Mouse (Mus musculus) brain, adult 2 months (tissue): ENCODE measurements around the gene Mrpl20.
"Not testable (repeated sequence)": the region's sequence is repeated elsewhere in the genome, so short reads cannot be mapped to it uniquely, and the experiment has no call there.

Experiments
- DNase-seq: peaks from one replicate; pipeline ENCODE4 v3.0.0; 2011; ENCODE audit warnings: low read depth, low spot score

Gene Mrpl20

DNA sequence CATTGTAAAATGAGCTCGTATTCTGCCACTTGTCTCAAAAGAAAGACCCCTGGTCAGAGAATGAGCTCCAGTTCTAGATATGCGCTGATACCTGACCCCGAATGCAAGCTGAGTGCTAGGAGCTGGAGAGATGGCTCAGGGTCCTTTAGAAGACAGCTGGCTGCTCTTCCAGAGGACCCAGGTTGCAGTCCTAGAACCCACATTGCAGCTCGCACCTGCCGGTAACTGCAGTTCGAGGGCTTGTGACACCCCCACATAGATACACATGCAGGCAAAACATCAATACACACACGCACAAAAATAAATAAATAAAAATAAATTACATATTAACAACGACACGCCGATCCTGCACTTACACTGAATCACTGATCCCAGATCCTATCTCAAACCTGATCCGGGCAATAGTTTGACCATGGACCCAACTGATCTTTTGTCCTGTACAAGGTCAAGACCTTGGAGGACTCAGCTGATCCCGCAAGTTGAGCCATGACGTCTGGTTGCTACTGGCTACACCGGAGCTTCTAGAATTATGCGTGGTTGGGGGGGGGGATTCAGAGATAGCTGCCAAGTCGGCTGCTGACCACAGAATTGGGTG is 19.1 kb upstream of the Mrpl20 start:
- no peak for DNase-seq

DNA sequence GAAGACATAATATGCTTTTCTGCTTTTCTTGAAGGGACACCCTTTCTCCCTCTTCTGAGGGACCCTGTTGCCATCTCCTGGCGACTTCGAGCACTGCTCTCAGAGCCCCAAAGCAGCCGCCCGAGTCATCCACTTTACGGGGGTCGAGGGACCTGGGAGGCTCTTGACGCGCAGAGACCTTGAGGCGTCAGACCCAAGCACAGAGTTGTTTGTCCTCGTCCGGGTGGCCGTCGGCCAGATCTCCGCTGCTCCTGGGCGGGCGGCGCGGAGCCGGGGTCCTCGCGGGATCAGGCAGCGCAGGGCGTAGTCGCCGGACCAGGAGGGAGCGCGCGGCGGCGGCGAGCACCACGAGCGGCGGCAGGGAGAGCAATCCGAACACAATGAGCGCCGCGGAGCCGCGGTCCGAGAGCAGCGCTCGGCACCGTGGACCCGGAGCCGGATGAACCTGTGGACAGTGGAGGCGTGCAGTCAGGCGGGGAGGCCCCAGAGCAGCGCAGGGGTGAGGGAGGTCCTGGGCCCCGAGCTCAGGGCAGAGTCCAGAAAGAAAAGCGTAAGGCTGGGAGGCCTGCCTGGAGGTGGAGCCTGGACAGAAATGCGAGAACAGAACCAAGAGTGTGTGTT is 18.5 kb upstream of the Mrpl20 start:
- peak; percentile 92 for DNase-seq

DNA sequence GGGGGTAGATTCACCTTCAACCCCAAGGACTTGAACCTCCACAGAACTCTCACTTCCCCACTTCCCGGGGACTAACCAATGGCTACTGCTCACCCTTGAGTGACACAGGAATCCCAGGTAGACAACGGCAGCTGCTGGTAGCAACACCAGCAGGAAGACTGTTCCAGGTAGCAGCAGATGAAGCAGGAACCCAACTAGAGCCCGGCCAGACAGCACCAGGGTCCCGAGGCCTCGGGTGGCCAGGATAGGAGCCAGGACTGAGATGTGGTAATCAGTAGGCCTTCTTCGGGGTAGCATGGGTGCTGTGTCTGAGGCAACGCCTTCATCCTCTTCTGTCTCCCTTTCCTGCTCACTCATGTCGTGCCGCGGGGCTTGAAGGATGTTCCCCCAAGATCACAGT is 17.4 kb upstream of the Mrpl20 start:
- no peak for DNase-seq

DNA sequence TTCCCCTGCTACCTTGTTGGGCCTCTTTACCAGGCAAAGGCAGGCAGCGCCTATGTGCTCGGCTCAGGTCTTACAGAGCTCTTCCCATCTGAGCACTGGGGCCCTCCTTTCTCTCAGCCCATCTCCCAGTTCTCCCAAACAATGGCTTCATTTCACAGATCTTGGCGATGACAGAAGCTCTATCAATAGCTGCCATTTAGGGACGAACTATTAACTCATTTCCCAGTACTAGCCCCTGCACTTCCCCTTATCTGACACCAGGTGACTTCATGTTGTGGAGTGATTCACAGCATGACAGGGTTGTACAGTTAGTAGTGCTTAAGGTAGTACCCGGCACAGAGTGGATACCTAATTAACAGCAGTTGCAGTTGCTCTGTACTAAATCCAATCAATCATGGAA is 16.9 kb upstream of the Mrpl20 start, which contains the start of gene Tmem88b:
TSS of gene Tmem88b (minus strand) at position 56 of the 400 bp plus-strand sequence.
- DNase-seq: peak; percentile 88

DNA sequence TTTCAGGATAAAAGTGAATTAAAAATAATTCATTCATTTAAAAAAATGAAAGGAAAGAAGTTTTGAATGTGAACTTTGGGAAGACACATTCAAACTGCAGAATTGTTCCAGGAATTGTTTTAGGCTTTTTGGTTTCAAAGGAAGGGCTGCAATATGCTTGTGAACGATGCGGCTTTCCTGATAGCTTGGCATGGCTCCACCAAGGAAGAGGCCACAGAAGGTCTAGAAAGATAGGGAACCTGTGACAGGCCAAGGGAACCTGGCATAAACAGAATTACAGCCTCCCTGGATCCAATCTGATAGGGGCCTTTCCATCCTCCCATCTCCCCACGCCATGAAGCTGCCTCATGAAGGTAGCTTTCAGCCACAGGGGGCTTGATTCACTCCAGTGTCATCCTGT is 14.4 kb upstream of the Mrpl20 start:
- DNase-seq: no peak

DNA sequence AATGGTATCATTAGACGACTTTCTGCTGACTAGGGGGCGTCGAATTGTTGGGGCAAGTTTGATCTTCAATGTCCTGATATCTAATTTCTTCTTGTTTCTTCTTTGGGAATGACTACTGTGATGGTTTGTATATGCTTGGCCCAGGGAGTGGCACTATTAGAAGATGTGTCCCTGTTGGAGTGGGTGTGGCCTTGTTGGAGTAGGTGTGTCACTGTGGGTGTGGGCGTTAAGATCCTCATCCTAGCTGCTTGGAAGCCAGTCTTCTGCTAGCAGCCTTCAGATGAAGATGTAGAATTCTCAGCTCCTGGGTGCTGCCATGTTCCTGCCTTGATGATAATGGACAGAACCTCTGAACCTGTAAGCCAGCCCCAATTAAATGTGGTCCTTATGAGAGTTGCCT is 13.8 kb upstream of the Mrpl20 start:
- not testable (repeated sequence) for DNase-seq

DNA sequence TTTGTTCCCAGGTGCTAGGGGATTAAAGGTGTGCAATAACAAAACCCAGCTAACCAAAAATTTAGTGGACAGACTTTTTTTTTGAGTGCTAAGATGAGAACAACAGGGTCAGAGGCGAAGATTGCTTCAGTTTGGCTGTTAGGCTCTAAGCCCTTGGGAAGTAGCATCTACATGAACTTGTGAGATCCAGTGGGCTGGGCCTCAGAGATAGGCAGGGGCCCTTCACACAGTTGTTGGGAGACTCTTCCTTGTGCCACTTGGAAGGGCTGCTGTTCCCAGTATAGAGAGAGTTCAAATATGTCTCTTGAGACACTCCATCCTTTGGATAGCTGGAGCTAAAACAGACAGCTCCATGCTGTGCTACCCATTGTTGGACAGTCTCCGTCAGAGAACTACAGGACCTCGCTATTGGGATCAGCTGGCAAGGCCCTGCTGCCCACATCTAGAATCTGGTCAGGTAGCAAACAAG is 12.6 kb upstream of the Mrpl20 start, which contains the start of gene Ankrd65:
TSS of gene Ankrd65 (plus strand) at position 419 of the 469 bp plus-strand sequence.
- DNase-seq: no peak

DNA sequence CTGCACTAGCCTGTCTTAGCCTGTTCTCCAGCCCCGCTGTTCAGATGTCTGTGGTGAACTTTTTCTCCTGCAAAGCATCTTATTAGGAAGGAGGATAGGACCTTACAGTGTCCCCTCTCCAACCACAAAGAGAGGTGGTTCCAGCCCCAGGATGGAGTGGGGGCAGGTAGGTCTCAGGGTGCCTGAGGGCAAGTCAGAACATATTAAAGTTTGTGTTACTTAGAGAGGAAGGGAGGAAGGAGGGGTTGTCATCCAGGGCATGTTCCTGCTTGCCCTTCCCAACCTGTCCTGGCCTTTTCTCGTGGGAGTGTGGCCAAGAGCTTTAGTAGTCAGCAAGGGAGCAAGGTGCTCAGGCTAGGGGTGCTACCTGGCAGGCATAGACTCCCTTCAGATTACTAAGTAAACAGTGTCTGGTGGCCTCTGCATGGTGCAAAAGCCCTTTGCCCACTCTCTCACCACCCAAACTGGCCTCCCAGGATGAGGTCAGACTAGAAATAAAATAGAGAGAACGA is 12.0 kb upstream of the Mrpl20 start:
- no peak for DNase-seq

DNA sequence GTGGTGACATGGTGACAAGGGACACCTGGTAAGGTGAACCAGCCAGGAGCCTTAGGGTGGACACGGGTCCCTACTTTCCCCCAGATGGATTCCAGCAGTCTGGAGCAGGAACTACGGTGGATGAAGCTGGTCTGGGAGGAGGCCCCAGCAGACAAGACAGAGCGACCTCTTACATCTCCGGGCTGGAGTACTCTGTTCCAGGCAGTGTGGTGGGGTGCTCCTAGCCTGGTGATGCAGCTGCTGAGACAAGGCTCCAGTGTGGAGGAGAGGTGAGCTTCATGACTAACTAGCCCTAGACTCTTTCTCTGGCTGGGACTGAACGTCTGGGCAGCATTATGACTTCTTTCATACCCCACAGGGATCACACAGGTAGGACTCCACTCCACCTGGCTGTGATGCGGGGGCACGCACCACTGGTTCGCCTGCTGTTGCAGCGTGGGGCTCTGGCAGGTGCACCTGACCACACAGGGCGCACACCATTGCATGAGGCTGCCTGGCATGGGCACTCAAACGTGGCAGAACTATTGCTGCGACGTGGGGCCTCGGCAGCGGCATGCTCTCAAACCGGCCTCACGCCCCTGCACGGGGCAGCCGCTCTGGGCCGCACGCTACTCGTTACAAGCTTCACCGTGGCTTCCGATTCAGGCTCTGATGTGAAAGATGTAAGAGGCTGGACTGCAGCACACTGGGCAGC is 11.3 kb upstream of the Mrpl20 start:
- DNase-seq: no peak

DNA sequence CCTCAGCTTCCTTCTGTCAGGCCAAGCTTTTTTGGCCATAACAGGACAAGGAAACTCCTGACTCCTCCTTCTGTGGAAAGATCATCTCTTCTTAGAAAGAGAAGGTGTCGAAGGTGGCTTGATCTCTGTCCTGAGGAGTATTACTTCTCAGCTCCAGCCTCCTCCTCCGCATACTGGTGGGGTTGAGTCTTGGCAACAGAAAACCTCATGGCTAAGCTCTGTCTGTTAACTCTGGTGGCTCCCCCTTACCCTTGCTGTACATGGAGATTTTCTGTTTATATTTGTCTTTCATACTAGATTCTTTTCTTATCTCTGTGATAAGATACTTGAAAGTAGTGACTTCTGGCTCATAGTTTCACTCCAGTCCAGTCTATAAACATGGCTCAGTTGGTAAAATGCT is 8.9 kb upstream of the Mrpl20 start:
- DNase-seq: no peak

DNA sequence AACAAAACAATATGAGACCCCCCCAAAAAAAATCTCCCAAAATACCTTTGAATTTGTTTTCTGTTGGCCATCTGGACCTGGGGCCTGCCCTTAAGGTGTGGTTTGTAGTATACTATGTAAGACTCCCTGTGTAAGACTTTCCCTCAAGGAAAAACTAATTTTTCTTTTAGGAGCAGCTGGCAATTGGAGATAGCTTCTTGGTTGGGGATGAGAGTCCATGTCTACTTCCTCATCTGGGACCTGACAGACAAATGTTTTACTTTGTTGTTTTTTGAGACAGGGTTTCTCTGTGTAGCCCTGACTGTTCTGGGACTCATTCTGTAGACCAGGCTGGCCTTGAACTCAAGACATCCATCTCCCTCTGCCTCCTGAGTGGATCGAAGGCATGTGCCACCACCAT is 603 bp upstream of the Mrpl20 start:
- DNase-seq: no peak

DNA sequence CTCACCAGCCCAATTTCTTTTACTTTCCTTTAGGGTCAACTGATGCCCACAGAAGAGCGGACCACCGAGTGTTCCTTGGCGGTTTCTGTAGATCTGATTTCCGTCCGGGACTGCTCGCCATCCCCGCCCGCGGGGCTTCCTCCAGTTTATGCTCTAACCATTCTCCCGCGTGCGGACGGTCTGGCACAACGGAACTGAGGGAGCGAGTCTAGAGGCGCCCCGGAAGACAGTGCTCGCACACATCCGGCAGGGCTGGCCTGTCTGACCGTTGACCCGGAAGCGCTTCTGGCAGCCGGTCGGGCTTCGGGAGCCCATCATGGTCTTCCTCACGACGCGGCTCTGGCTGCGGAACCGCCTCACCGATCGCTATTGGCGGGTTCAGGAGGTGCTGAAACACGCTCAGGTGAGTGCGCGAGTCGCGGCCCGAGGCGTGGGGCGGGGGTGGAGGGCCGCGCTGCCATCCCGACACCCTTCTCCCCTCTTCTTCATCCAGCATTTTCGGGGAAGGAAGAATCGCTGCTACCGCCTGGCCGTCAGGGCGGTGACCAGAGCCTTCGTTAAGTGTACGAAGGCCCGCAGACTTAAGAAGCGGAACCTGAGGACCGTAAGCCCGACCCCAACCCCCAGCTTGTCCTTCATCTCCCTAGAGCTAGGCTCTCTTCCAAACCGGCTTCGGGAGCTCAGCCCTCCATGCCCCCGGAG is 813 bp downstream of the Mrpl20 start:
- peak; percentile 98 for DNase-seq

DNA sequence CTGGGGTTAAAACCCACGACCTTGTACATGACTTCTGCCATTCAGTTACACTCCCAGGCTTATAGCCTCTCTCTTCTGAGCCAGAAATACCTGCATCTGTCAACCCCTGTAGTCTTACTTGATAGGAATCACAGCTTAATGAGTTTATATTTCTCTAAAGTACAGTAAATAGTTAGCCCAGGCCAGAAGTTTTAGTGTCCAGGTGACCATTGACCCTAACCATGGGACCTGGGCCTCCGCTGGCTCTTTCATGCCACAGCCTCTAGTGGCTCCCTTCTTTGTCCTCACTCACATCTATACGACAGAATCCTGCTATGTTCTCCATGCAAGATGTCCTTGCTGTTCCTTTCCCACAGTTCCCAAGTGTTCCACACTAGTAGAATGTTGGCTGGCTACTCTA is 5.2 kb downstream of the Mrpl20 start:
- DNase-seq: no peak

DNA sequence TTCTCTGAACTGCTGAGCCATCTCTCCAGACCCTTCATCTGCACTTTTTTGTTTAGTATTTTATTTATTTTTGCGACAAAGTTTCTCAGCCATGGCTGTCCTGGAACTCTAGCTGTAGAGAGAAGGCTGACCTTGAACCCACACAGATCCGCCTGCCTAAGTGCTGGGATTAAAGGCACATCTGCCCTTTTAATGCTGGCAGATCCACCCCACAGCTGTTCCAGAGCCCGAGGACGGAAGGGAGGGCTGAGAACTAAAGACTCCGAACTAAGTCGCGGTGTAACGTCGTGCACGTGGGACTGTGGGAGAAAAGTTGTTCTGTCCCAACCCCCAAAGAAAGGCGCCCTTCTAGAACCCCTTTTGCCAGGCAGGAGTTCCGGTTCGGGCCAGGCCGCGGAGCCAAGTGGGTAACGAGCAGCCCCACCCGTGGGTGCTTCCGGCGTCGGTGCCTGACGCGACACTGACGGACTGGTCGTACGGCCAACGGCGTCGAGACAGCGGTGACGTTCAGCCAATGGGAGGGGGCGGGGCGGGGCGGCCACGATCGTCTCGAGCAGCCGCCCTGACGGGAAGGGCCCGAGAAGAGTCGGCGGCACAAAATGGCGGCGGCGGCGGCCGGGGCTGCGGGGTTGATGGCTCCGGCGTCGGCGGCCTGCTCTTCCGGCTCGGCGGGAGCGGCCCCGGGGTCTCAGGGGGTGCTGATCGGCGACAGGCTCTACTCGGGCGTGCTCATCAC is 9.4 kb downstream of the Mrpl20 start, which contains the start of gene Ccnl2:
TSS of gene Ccnl2 (plus strand) at position 561 of the 736 bp plus-strand sequence.
- peak; percentile 99 for DNase-seq

DNA sequence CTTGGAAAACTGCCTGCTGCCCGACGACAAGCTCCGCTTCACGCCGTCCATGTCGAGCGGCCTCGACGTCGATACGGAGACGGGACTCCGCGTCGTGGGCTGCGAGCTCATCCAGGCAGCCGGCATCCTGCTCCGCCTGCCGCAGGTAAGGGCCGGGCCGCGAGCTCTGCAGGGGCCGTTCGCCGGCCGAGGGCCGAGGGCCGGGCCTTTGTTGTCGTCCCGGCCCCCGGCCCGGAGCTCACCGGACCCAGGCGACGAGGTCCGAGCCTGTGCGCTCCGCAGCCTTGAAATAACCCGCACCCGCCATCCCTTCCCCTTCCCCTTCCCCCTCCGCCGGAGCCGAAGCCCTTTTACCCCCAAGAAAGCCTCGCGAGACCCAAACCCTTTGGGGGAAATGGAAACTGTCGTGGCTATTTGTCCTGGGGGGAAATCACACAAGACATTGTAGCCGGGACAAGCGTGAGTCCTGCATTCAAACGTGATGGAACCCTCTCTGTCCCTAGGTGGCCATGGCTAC is 10.0 kb downstream of the Mrpl20 start:
- peak; percentile 23 for DNase-seq

DNA sequence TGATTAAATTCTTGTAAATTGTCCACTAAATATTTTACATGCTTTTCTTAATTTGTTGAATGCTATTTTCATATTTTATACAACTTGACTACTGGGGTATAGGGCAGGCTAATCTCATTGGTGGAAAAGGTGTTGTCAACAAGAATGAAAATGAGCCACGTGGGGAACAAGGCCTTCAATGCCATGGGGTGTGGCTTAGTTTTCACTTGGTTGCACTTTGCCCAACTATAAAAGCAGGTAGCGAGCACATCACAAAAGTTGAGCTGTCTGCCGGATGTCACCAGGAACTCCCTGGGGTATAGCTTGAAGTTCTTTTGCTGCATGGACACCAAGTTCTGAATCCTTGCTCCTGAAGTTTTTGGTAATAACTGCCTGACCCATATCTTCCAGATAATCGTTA is 14.9 kb downstream of the Mrpl20 start:
- no peak for DNase-seq

DNA sequence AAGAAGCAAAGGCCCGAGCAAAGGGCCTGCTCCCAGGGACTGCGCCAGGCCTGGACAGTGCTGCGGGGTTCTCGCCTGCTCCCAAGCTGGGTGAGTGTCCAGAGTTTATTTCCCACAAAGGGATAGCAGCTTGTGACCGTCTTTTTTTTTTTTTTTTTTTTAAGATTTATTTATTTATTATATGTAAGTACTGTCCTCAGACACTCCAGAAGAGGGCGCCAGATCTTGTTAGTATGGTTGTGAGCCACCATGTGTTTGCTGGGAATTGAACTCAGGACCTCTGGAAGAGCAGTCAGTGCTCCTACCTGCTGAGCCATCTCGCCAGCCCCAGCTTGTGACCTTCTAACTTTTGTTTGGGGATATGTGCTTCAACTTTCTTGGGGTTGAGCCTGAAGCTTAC is 18.3 kb downstream of the Mrpl20 start:
- DNase-seq: peak; percentile 35

DNA sequence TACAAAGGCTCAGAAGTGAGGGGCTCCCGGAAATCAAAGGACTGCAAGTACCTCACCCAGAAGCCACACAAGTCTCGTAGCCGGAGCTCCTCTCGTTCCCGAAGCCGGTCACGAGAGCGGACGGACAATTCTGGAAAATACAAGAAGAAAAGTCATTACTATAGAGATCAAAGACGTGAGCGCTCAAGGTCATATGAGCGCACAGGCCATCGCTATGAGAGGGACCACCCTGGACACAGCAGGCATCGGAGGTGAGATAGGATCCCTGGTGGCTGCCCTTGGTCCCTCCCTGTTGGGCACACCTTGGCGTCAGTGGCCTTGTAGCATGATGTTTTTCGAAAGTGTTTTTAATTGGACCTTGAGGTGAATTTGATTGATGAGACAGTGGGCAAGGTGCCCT is 20.8 kb downstream of the Mrpl20 start:
- DNase-seq: no peak

DNA sequence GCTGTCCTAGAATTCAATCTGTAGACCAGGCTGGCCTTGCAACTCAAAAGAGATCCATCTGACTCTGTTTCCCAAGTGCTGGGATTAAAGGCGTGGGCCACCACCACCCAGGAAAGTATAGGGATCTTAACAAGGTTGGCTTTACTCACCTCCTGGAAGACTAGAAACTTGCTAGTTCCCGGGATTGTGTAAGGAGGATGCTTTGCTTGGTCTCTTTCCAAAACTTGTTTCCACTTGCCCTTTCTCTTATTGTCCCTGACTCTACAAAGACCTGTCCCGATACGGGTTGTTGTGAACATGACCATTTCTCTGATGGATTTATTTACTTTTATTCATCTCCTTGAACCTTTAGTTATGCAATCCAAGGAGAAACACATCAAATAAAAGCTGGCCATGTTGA is 27.2 kb downstream of the Mrpl20 start:
- DNase-seq: no peak

DNA sequence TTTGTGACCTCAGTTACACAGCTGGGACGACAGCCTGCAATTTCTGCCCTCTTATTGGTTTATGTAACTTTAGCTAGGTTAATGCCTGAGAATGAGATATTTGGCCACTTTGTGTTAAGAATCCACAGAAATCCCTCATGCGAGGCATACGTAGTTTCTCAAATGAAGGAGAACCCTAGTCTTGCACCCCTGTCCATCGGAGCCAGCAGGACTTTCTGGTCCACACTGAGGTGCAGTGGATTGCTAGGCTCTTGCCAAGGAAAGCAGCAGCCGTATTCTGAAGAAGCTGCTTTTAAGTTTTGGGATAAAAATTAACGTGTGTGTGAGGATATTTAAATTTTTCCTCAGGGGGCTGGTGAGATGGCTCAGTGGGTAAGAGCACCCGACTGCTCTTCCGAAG is 27.9 kb downstream of the Mrpl20 start:
- DNase-seq: no peak

DNA sequence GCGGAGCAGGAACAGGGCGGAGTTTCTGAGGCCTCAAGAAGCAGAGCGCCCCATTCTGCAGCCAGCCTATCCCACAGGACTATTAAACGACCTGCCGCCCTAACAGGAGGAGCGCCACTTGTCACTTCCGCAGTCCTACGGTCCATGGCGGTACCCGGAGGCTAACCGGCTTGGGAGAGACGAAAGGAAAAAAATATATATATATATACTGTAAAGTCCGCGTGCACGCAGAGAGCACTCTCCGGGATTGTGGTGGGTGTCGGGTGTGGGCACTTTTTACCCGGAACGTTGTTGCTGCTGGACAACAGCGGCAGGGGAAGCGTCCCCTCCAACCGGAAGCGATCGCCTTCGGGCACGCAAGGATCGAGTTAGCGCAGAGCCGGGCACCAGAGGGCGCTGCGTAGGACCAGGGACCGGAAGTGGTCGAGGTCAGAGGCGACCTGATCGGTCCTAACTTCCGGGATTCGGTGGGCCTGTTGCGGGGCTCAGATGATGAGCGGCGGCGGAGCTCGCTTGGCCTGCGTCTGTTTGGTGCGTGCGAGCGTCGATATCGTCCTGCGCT is 28.6 kb downstream of the Mrpl20 start, which contains the start of gene Aurkaip1:
TSS of gene Aurkaip1 (plus strand) at position 68 of the 562 bp plus-strand sequence.
- peak; percentile 99 for DNase-seq
